Mouse (Mus musculus) urinary bladder, postnatal 25 days (tissue): Measurements from ENCODE around the gene Lpp.

ENCODE experiments used
- DNase-seq: peaks from one replicate; pipeline ENCODE4 v3.0.0; 2022; ENCODE audit warnings: low spot score

Lpp gene

GRCm38 (mm10) chr16:24880698-24881097 is 487.4 kb downstream of the Lpp start:
- DNase-seq, result no peak

GRCm38 (mm10) chr16:24881981-24882775 is 488.9 kb downstream of the Lpp start:
- no peak for DNase-seq

- no peak for DNase-seq
Observed at GRCm38 (mm10) chr16:24884017-24884416, 490.7 kb downstream of the Lpp start.

- DNase-seq, result no peak
Observed at GRCm38 (mm10) chr16:24886346-24886745, 493.0 kb downstream of the Lpp start.

- no peak for DNase-seq
Observed at GRCm38 (mm10) chr16:24886943-24887342, 493.6 kb downstream of the Lpp start.

- no peak for DNase-seq
Observed at GRCm38 (mm10) chr16:24891453-24891852, 498.1 kb downstream of the Lpp start.

- DNase-seq, result no peak
Observed at GRCm38 (mm10) chr16:24895160-24895559, 501.9 kb downstream of the Lpp start.

GRCm38 (mm10) chr16:24897641-24898040 is 504.3 kb downstream of the Lpp start:
- no peak for DNase-seq

- DNase-seq, result no peak
Observed at GRCm38 (mm10) chr16:24900241-24900796, 507.0 kb downstream of the Lpp start.

- DNase-seq, result no peak
Observed at GRCm38 (mm10) chr16:24901139-24901859, 508.0 kb downstream of the Lpp start.

- no peak for DNase-seq
Observed at GRCm38 (mm10) chr16:24902111-24902510, 508.8 kb downstream of the Lpp start.

GRCm38 (mm10) chr16:24908926-24909325 is 515.6 kb downstream of the Lpp start:
- DNase-seq, result no peak

- no peak for DNase-seq
Observed at GRCm38 (mm10) chr16:24910321-24910720, 517.0 kb downstream of the Lpp start.

GRCm38 (mm10) chr16:24910834-24911233 is 517.5 kb downstream of the Lpp start:
- no peak for DNase-seq

GRCm38 (mm10) chr16:24912381-24912780 is 519.1 kb downstream of the Lpp start:
- no peak for DNase-seq

GRCm38 (mm10) chr16:24913021-24913420 is 519.7 kb downstream of the Lpp start:
- DNase-seq, result no peak

- DNase-seq, result no peak
Observed at GRCm38 (mm10) chr16:24913641-24914392, 520.5 kb downstream of the Lpp start.

- no peak for DNase-seq
Observed at GRCm38 (mm10) chr16:24914393-24914751, 521.1 kb downstream of the Lpp start.

- DNase-seq, result no peak
Observed at GRCm38 (mm10) chr16:24915470-24915869, 522.2 kb downstream of the Lpp start.

- DNase-seq, result no peak
Observed at GRCm38 (mm10) chr16:24919349-24920012, 526.2 kb downstream of the Lpp start.

- DNase-seq, result no peak
Observed at GRCm38 (mm10) chr16:24930070-24930469, 536.8 kb downstream of the Lpp start.

GRCm38 (mm10) chr16:24930621-24931020 is 537.3 kb downstream of the Lpp start:
- DNase-seq, result no peak
